Mouse (Mus musculus): Measurements from ENCODE around the gene Casp8. TPM values are rescaled to one million over a fixed set of nuclear protein-coding genes. Genes with fewer than 3 reads are reported as not detected.
"Not testable (repeated sequence)": the region's sequence is repeated elsewhere in the genome, so short reads cannot be mapped to it uniquely, and the experiment has no call there.

Casp8 gene
- polyA plus RNA-seq, 1 experiment from 2014 or later: 33.4 TPM

DNA sequence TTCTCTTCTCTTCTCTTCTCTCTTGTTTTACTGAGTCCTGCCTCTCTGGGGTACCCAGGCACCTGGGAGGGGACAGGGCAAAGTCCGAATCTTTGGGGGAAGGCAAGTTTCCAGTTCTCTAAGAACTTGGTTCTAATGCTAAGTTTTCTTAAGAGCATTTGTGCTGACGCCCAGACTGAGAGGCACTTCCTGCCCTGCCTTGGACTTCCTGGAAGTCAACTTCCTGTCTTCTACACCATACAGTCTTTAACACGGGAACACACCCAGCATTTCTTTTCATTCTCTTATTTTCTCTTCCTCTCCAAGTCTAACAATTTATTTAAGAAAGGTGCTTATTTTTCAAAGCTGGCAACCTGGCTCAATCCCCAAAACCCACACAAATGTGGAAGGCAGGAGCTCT is 11.5 kb downstream of the Casp8 start:
- Histone ChIP-seq H3K9ac (replicated peaks; ENCODE audit: low read depth) (no peak overlapping the region), H3K4me1 (ENCODE audit: insufficient read depth, low read depth, low read length) (no peaks in the 10 kb centered on the region), H3K4me3 (ENCODE audit: low read depth, low read length) (no peak overlapping the region), H3K36me3 (ENCODE audit: insufficient read depth, low read length) (no peaks in the 10 kb centered on the region), H3K4me2 (replicated peaks; ENCODE audit: low read depth, low read length) (no peak overlapping the region), H3K27me3 (replicated peaks; ENCODE audit: insufficient read depth, low read length) (no peaks in the 10 kb centered on the region), H3K9me3 (ENCODE audit: low read length) (no peaks in the 10 kb centered on the region), H3K27ac (ENCODE audit: low read length) (no peak overlapping the region)
- TF ChIP-seq EP300 (IDR thresholded peaks at IDR 0.05) (0 out of 2 replicates have a peak, but pooled peaks have one; percentile 9), CTCF (IDR thresholded peaks at IDR 0.05) (no peak)
- no peak for ATAC-seq
- WGBS: 62% methylated on average over 3 of the region's 3 CpGs
- peak; percentile 29 for DNase-seq (ENCODE audit: low spot score)

DNA sequence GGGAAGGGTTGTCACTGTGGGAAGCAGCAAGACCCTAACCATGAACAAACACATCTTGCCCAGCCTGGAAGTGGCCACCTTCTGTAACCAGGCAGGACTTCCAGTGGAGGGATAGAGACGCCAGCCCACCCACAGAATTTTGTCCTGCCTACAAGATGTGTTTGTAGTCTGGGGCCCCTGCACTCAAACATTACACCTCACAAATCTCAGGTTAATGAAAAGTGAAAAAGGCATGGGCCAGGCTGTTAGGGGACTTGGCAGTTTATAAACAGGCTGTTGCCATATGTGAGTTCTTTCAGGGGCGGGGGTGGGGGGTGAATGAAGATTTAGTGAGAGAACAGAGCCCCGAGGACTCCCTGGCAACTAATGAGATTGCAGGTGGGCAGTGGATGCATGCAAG is 31.1 kb downstream of the Casp8 start:
- 73% methylated on average over 3 of the region's 3 CpGs for WGBS
- Histone ChIP-seq H3K9ac (replicated peaks; ENCODE audit: low read depth) (no peak overlapping the region), H3K9me3 (ENCODE audit: low read length) (no peaks in the 10 kb centered on the region), H3K27me3 (replicated peaks; ENCODE audit: insufficient read depth, low read length) (no peaks in the 10 kb centered on the region), H3K36me3 (ENCODE audit: insufficient read depth, low read length) (peaks cover 24% of the 10 kb centered on the region; the same call in 1 of the 2 replicates), H3K4me2 (replicated peaks; ENCODE audit: low read depth, low read length) (no peak overlapping the region), H3K27ac (ENCODE audit: low read length) (no peak overlapping the region), H3K4me1 (ENCODE audit: insufficient read depth, low read depth, low read length) (no peaks in the 10 kb centered on the region), H3K4me3 (ENCODE audit: low read depth, low read length) (no peak overlapping the region)
- ATAC-seq (no peak), DNase-seq (ENCODE audit: low spot score) (no peak)
- no peak for TF ChIP-seq EP300 (IDR thresholded peaks at IDR 0.05)
- no peak for TF ChIP-seq CTCF (IDR thresholded peaks at IDR 0.05)

DNA sequence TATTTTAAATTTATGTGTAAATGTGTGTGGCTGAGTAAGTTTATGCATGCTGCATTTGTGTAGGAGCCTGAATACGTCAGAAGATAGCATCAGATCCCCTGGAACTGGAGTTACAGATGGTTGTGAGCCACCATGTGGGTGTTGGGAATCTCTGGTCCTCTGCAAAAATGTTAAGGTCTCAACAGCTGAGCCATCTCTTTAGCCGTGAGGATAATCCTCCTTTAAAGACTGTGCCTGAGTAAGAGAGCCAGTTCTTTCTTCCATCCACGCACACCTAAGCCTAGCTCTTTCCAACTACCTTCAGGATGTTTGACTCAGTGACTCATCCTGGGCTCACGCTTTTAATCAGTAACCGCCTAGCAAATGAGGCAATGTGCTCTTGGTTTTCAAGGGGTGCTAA is 35.6 kb downstream of the Casp8 start:
- no peak overlapping the region for H3K9ac ChIP-seq (replicated peaks; ENCODE audit: low read depth)
- no peak for TF ChIP-seq EP300 (IDR thresholded peaks at IDR 0.05)
- TF ChIP-seq CTCF (IDR thresholded peaks at IDR 0.05): no peak
- no peak overlapping the region for H3K4me2 ChIP-seq (replicated peaks; ENCODE audit: low read depth, low read length)
- WGBS: 78% methylated on average over 5 of the region's 5 CpGs
- ATAC-seq (peak; percentile 47; the same call in 1 of the 2 replicates), DNase-seq (ENCODE audit: low spot score) (peak; percentile 56)
- H3K27me3 ChIP-seq (replicated peaks; ENCODE audit: insufficient read depth, low read length): no peaks in the 10 kb centered on the region
- no peaks in the 10 kb centered on the region for H3K9me3 ChIP-seq (ENCODE audit: low read length)
- no peak overlapping the region for H3K4me3 ChIP-seq (ENCODE audit: low read depth, low read length)
- H3K36me3 ChIP-seq (ENCODE audit: insufficient read depth, low read length): peaks cover 25% of the 10 kb centered on the region; the same call in 1 of the 2 replicates
- H3K4me1 ChIP-seq (ENCODE audit: insufficient read depth, low read depth, low read length): no peaks in the 10 kb centered on the region
- H3K27ac ChIP-seq (ENCODE audit: low read length): no peak overlapping the region

DNA sequence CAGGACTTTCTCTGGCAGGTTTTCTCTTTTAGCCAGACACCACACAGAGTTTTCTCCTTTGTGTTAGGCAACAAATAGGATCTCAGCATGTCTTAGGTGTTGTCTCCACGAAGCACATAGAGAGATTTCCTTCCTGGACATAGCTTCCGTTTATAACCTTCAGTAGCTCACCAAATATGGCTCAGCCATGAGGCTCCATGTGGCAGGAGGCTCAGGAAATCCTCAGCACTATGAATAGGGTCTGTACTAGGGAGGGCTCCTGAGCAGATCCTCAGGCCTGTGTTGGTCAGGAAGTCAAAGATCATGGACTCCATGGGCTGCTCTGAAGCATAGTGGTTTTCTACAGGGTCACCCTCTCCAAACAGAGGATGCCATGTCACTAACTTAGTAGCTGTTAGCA is 37.0 kb downstream of the Casp8 start:
- H3K27me3 ChIP-seq (replicated peaks; ENCODE audit: insufficient read depth, low read length): no peaks in the 10 kb centered on the region
- H3K9ac ChIP-seq (replicated peaks; ENCODE audit: low read depth): no peak overlapping the region
- no peak overlapping the region for H3K27ac ChIP-seq (ENCODE audit: low read length)
- ATAC-seq: no peak
- H3K9me3 ChIP-seq (ENCODE audit: low read length): no peaks in the 10 kb centered on the region
- no peak for DNase-seq (ENCODE audit: low spot score)
- peaks cover 20% of the 10 kb centered on the region; the same call in 1 of the 2 replicates for H3K36me3 ChIP-seq (ENCODE audit: insufficient read depth, low read length)
- WGBS: 53% methylated on average over 2 of the region's 2 CpGs
- no peaks in the 10 kb centered on the region for H3K4me1 ChIP-seq (ENCODE audit: insufficient read depth, low read depth, low read length)
- H3K4me3 ChIP-seq (ENCODE audit: low read depth, low read length): no peak overlapping the region
- no peak overlapping the region for H3K4me2 ChIP-seq (replicated peaks; ENCODE audit: low read depth, low read length)
- TF ChIP-seq CTCF (IDR thresholded peaks at IDR 0.05) (no peak), EP300 (IDR thresholded peaks at IDR 0.05) (no peak)

DNA sequence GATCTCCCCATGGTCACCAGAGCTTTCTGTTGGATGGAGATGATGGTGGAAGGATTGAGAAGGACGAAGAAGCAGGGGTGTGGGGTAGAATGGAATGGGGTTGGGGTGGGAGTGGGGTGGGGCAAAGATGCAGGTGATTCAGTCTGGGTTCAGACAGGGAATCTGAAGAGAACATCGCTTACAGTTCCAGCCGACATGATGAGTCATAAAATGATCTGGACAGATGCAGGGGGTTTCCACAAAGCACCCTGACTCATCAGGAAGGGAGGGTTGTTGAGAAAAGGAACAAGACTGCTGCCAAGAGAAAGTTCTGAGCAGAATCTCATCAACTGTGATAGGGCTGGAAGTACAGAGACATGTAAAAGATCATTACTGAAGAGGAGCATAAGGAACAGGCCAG is 61.6 kb downstream of the Casp8 start:
- H3K9ac ChIP-seq (replicated peaks; ENCODE audit: low read depth); H3K9me3 ChIP-seq (ENCODE audit: low read length); H3K4me2 ChIP-seq (replicated peaks; ENCODE audit: low read depth, low read length); H3K27ac ChIP-seq (ENCODE audit: low read length); H3K36me3 ChIP-seq (ENCODE audit: insufficient read depth, low read length); H3K4me1 ChIP-seq (ENCODE audit: insufficient read depth, low read depth, low read length); ATAC-seq; DNase-seq (ENCODE audit: low spot score); H3K4me3 ChIP-seq (ENCODE audit: low read depth, low read length); H3K27me3 ChIP-seq (replicated peaks; ENCODE audit: insufficient read depth, low read length): not testable (repeated sequence)
- 79% methylated on average over 3 of the region's 3 CpGs for WGBS

DNA sequence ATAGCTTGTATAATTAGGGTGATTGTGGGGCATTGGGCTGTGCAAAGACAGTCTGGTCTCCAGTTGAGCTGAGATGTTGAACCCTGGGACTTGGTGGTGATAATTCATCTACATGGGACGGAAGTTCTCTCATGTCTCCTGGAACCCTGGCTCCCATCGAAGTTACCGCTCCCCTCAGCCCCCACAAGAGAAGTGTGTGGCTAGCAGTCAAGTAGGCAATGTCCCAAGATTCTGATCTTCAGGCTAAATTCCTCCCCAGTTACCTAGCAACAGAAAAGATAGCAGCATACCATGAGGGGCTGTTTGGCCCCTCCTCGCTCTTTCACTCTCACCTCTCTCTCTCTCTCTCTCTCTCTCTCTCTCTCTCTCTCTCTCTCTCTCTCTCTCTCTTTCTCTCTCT is 64.0 kb downstream of the Casp8 start:
- ATAC-seq (peak; percentile 75), DNase-seq (ENCODE audit: low spot score) (peak; percentile 36)
- 0 out of 2 replicates have a peak overlapping the region, but pooled peaks have one; percentile 33 for H3K4me2 ChIP-seq (replicated peaks; ENCODE audit: low read depth, low read length)
- not testable (repeated sequence) for H3K4me3 ChIP-seq (ENCODE audit: low read depth, low read length); H3K4me1 ChIP-seq (ENCODE audit: insufficient read depth, low read depth, low read length); H3K27ac ChIP-seq (ENCODE audit: low read length); H3K27me3 ChIP-seq (replicated peaks; ENCODE audit: insufficient read depth, low read length); H3K9ac ChIP-seq (replicated peaks; ENCODE audit: low read depth); H3K36me3 ChIP-seq (ENCODE audit: insufficient read depth, low read length); H3K9me3 ChIP-seq (ENCODE audit: low read length)
- WGBS: 25% methylated on average over 4 of the region's 4 CpGs

DNA sequence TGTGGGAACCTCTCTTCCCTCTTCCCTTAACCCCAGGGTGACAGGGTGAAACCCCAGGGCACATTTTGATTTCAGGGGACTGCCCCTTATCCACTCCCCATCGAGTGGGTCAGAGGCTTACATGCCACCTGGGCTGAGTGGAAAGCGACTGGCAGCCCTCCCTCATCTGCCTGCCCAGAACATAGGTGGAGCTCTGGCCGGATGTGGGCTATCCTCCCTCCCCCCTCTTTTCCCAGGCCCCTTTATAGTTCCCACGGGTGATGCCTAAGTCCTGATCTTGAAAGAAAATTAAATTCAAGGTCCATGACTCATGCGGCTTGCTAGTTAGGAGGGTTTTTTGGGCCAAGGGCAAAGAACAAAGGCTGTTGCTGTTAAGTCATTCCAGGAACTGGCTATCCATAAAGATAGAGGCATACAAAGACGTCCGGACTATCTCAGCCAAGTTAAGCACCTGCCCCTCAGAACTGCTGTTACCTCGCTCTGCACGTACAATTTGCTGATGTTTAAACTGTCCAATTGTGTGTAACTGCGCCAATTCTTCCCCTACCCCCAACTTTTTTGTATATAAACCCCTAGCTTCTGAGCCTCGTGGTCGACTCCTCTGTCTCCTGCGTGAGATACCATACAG is 64.7 kb downstream of the Casp8 start:
- 42% methylated on average over 13 of the region's 13 CpGs for WGBS
- not testable (repeated sequence) for H3K4me3 ChIP-seq (ENCODE audit: low read depth, low read length); H3K36me3 ChIP-seq (ENCODE audit: insufficient read depth, low read length); H3K27ac ChIP-seq (ENCODE audit: low read length); H3K27me3 ChIP-seq (replicated peaks; ENCODE audit: insufficient read depth, low read length); H3K9me3 ChIP-seq (ENCODE audit: low read length); H3K4me1 ChIP-seq (ENCODE audit: insufficient read depth, low read depth, low read length); H3K9ac ChIP-seq (replicated peaks; ENCODE audit: low read depth)
- peak overlapping the region; percentile 33 for H3K4me2 ChIP-seq (replicated peaks; ENCODE audit: low read depth, low read length)
- peak; percentile 91 for ATAC-seq
- DNase-seq (ENCODE audit: low spot score): peak; percentile 56

DNA sequence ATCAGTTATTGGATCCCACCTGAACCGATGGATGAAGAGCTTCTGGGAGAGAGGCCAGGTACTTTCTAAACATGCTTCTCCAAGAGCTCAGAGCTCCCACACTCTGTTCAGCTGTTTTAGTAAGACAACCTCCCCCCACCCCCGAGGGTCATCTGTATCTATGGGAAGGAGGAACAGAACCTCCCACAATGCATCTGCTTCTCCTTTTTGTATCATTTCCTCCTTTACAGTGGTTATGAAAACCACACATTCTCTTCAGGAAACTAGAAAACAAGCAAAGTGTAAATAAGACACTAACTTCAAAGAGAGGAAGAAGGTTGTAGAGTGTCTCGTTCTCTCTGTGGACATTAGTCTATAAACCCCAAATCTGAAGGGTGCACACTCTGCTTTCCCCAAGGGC is 65.4 kb downstream of the Casp8 start:
- not testable (repeated sequence) for ATAC-seq; H3K9me3 ChIP-seq (ENCODE audit: low read length); H3K36me3 ChIP-seq (ENCODE audit: insufficient read depth, low read length); H3K4me3 ChIP-seq (ENCODE audit: low read depth, low read length); H3K9ac ChIP-seq (replicated peaks; ENCODE audit: low read depth); H3K27ac ChIP-seq (ENCODE audit: low read length); H3K4me2 ChIP-seq (replicated peaks; ENCODE audit: low read depth, low read length); H3K27me3 ChIP-seq (replicated peaks; ENCODE audit: insufficient read depth, low read length); DNase-seq (ENCODE audit: low spot score); H3K4me1 ChIP-seq (ENCODE audit: insufficient read depth, low read depth, low read length)
- WGBS: 41% methylated on average over 3 of the region's 3 CpGs

DNA sequence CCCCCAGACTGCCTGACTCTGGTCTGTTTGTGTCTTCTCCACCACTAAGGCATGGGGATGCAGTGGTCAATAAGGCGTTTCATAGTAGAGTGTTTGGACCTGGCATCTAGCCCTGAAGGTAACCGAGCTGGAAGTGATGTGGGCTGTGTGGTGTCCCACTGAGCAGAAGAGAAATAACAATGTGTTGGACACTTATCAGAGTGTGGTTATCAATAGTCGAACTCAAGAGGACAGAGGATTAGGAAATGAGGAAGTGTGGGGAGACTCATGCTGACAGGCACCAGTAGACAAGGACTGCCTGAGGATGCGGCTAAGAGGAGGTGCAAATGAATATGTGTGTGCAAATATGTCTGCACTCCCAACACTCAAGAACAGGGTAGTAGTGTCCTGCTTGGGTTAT is 81.3 kb downstream of the Casp8 start:
- not testable (repeated sequence) for ATAC-seq; H3K27me3 ChIP-seq (replicated peaks; ENCODE audit: insufficient read depth, low read length); H3K36me3 ChIP-seq (ENCODE audit: insufficient read depth, low read length)

More for the DNA sequence above, 81.3 kb downstream of the Casp8 start:
- not testable (repeated sequence) for H3K27ac ChIP-seq (ENCODE audit: low read length); H3K4me2 ChIP-seq (replicated peaks; ENCODE audit: low read depth, low read length); H3K9ac ChIP-seq (replicated peaks; ENCODE audit: low read depth); DNase-seq (ENCODE audit: low spot score); H3K4me1 ChIP-seq (ENCODE audit: insufficient read depth, low read depth, low read length); H3K9me3 ChIP-seq (ENCODE audit: low read length); H3K4me3 ChIP-seq (ENCODE audit: low read depth, low read length)
- WGBS: 71% methylated on average over 4 of the region's 4 CpGs

Data from lung, postnatal 0 days (tissue).